Mouse (Mus musculus): ENCODE measurements at regions not wholly inside any gene's neighbourhood (a gene's known extent, or its start where the extent isn't known, plus 50 kb on each side); places are given as distances from the start of the nearest gene placed in this dataset.

- ChIA-PET CTCF (no interaction called here), POLR2A (no interaction called here)
Measured at GRCm38 (mm10) chr4:72800014-72800786, 52.2 kb downstream of the Aldoart1 start.

- CTCF ChIA-PET = no interaction called here
Measured at GRCm38 (mm10) chr4:72799575-72799974, 52.9 kb downstream of the Aldoart1 start.

GRCm38 (mm10) chr4:72788796-72789195, 63.6 kb downstream of the Aldoart1 start:
- CTCF ChIA-PET = no interaction called here
- POLR2A ChIA-PET = interaction anchor here in 1 of 4 experiments (0.7 kb wide), 1 partner anchor 24 kb away, joined by 4 read pairs; no protein-coding TSS in a partner anchor

More at GRCm38 (mm10) chr4:72799575-72799974, 52.9 kb downstream of the Aldoart1 start:
- POLR2A ChIA-PET = no interaction called here

GRCm38 (mm10) chr4:72766896-72767295, 85.5 kb downstream of the Aldoart1 start:
- CTCF ChIA-PET = no interaction called here
- POLR2A ChIA-PET = no interaction called here

- POLR2A ChIA-PET = no interaction called here
- CTCF ChIA-PET = no interaction called here
Measured at GRCm38 (mm10) chr4:72766386-72766785, 86.0 kb downstream of the Aldoart1 start.
